Mouse (Mus musculus) hindbrain, embryonic 13.5 days (tissue): Measurements from ENCODE around the gene Tbrg1. TPM values are rescaled to one million over a fixed set of nuclear protein-coding genes. Genes with fewer than 3 reads are reported as not detected.

Experiments
- ATAC-seq: fragments of 200-750 bp; cut with Nextera tagmentation; 2 replicates; pipeline ENCODE4 v1.8.0; 2017; ENCODE audit warnings: moderate TSS enrichment; ENCODE audit not compliant: low FRiP score
- H3K27ac ChIP-seq: fragments of 300-500 bp; sonication (generic); 2 replicates; pipeline ENCODE4 v1.5.1; 2015; ENCODE audit warnings: inconsistent platforms, mild to moderate bottlenecking, moderate library complexity
- H3K27me3 ChIP-seq: fragments of 300-500 bp; sonication (generic); 2 replicates; pipeline ENCODE4 v1.6.1; 2015; ENCODE audit warnings: mild to moderate bottlenecking, inconsistent platforms
- H3K36me3 ChIP-seq: fragments of 300-500 bp; sonication (generic); 2 replicates; pipeline ENCODE4 v1.6.1; 2015; ENCODE audit warnings: mild to moderate bottlenecking, inconsistent platforms
- H3K4me1 ChIP-seq: fragments of 300-500 bp; sonication (generic); replicated peaks from 2 replicates; pipeline ENCODE4 v1.6.1; 2015; ENCODE audit warnings: inconsistent platforms
- H3K4me2 ChIP-seq: fragments of 300-500 bp; sonication (generic); 2 replicates; pipeline ENCODE4 v1.6.1; 2015; ENCODE audit warnings: inconsistent platforms, mild to moderate bottlenecking, moderate library complexity
- H3K4me3 ChIP-seq: fragments of 300-500 bp; sonication (generic); 2 replicates; pipeline ENCODE4 v1.5.1; 2015; ENCODE audit warnings: mild to moderate bottlenecking, inconsistent platforms
- H3K9ac ChIP-seq: fragments of 300-500 bp; sonication (generic); 2 replicates; pipeline ENCODE4 v1.6.1; 2015; ENCODE audit warnings: mild to moderate bottlenecking, inconsistent platforms
- H3K9me3 ChIP-seq: fragments of 300-500 bp; sonication (generic); 2 replicates; pipeline ENCODE4 v1.6.1; 2016; ENCODE audit warnings: inconsistent platforms
- WGBS: fragments of 180-500 bp; shearing (Covaris S2); methylation state at CpG from one replicate; pipeline ENCODE4 v1.1.7; 2015; 5-methylcytosine and 5-hydroxymethylcytosine counted together
- polyA plus RNA-seq: library from polyadenylated mRNA; unstranded; fragments of >200 nt; fragmentation: Nextera tagmentation; extraction: Ambion mirVana; gene quantifications from 2 replicates; pipeline ENCODE4 v1.2.1, GENCODE M21; 2015

Gene Tbrg1
- polyA plus RNA-seq = 89.2 and 95.8 TPM in 2 replicates

DNA sequence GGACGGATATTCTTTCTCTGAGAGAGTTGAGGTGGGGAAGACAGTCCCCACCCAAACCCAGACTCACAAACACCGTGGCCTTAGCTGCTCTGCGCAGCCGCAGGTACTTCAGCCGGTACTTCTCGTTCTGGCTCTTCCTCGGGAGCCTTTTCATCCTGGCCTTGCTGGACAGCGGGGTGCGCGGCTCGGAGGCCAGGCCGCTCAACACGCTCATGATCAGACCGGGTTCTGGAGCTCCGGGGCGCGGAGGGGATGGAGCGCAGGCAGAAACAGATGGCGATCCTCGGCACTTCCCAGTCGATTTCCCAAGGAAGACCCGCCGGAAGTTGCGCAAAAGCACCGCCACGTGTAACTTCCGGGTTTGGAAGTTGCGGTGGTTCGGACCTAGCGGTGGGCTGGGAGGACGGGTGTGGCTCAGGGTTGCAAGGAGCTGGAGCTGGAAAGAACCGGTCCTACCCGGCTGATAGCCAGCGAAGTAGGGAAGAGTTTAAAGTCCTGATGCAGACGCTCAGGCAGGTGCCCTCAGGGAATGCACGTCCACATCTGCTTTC, at the start of gene Tbrg1:
Tbrg1 (minus strand) TSS at position 382 of the 551 bp plus-strand sequence.
- ATAC-seq = peak; percentile 93
- no peaks in the 10 kb centered on the region for H3K9me3 ChIP-seq
- peak within 1 kb of the TSS; percentile 86 for H3K9ac ChIP-seq
- 0 out of 2 replicates have a peak, but pooled peaks cover 5% of the 10 kb centered on the region for H3K27me3 ChIP-seq
- H3K36me3 ChIP-seq = peaks cover 24% of the 10 kb centered on the region
- peak within 1 kb of the TSS; percentile 69 for H3K27ac ChIP-seq
- H3K4me1 ChIP-seq = peaks cover 12% of the 10 kb centered on the region
- peak within 1 kb of the TSS; percentile 87 for H3K4me2 ChIP-seq
- under 1% methylated on average over 36 of the region's 36 CpGs for WGBS
- peak within 1 kb of the TSS; percentile 83 for H3K4me3 ChIP-seq

DNA sequence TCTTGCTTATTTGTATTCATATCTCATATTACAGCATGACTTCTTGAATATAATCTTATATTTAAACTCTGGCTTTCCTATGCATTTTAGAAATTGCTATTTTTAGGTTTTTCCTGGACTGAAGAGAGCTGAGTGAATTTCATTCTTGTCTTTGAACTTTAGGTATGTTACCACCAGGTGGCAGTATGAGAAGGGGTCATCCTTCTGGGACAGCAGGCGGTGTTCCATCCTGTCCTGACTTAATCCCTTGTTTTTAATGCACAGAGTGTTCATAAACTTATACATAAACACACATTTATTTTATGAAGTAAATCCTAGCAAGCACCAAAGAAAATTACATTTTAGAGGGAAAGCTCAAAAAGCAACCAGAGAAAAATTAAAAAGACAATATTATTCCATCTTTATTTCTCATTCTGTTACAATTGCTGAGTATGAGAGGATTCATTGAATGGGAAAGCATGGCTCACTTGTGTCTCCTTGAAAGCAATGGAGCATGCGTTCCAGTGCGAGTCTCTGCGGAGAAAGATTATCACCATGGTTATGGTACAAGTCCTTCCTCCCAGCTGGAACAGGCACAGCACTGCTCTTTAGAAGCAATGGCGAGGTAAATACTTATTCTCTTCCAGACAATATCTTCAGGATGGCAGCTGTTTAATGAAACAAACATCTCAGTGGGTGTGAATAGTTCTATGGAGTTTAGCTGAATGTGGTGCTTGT, 33.0 kb upstream of the Tbrg1 start:
- no peak overlapping the region for H3K27ac ChIP-seq
- H3K4me2 ChIP-seq = no peak overlapping the region
- no peaks in the 10 kb centered on the region for H3K4me1 ChIP-seq
- no peak overlapping the region for H3K4me3 ChIP-seq
- ATAC-seq = no peak
- no peaks in the 10 kb centered on the region for H3K9me3 ChIP-seq
- H3K36me3 ChIP-seq = no peaks in the 10 kb centered on the region
- H3K27me3 ChIP-seq = no peaks in the 10 kb centered on the region
- no peak overlapping the region for H3K9ac ChIP-seq
- WGBS = 47% methylated on average over 5 of the region's 5 CpGs

DNA sequence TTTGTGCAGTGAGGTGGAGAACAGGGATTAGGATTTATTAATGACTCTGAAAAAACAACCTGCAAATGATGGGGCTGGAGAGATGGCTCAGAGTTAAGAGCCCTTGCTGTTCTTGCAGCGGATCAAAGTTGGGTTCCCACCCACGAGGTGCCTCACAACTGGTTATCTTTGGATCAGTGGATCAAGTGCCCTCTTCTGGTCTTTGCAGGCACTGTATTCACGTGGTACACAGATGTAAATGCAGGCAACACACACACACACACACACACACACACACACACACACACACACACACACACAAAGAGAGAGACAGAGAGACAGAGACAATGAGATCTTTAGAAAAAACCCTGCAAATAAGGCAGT, 30.8 kb upstream of the Tbrg1 start:
- Histone ChIP-seq H3K4me1 (no peaks in the 10 kb centered on the region), H3K27ac (no peak overlapping the region), H3K4me3 (no peak overlapping the region), H3K27me3 (no peaks in the 10 kb centered on the region), H3K9ac (no peak overlapping the region), H3K36me3 (no peaks in the 10 kb centered on the region), H3K9me3 (no peaks in the 10 kb centered on the region), H3K4me2 (no peak overlapping the region)
- ATAC-seq = no peak
- WGBS = 42% methylated on average over 3 of the region's 3 CpGs

DNA sequence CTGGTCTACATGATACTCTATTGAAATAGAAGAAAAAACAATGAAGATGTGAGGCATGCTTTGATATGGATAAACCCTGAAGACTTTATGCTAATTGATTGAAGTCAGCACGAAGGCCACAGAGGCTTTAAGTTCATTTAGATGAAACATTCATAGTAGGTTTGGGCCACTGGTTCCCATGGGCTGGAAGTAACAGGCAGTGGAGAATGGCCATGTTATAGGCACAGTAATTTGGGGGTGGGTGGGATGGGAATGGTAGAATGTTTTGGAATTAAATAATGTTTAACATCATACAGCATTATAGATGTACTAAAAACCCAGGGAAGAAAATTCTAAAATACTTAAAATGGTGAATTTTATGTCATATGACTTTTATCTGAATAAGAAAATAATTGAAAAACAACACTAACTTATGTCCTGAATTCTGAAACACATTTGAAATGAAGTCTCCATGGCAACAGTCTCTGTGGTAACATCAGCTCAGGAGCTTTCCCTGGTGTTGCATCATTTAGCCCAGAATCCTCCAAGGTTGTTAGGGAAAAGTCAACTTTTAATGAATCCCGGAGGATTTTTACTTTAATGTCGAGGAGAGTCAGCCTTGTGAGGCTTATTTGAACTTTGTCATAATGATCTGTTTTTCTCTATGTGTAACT, 30.3 kb upstream of the Tbrg1 start:
- Histone ChIP-seq H3K4me1 (no peaks in the 10 kb centered on the region), H3K9ac (no peak overlapping the region), H3K27ac (no peak overlapping the region), H3K4me2 (no peak overlapping the region), H3K36me3 (no peaks in the 10 kb centered on the region), H3K4me3 (no peak overlapping the region), H3K27me3 (no peaks in the 10 kb centered on the region), H3K9me3 (no peaks in the 10 kb centered on the region)
- 84% methylated on average over 3 of the region's 3 CpGs for WGBS
- ATAC-seq = no peak

DNA sequence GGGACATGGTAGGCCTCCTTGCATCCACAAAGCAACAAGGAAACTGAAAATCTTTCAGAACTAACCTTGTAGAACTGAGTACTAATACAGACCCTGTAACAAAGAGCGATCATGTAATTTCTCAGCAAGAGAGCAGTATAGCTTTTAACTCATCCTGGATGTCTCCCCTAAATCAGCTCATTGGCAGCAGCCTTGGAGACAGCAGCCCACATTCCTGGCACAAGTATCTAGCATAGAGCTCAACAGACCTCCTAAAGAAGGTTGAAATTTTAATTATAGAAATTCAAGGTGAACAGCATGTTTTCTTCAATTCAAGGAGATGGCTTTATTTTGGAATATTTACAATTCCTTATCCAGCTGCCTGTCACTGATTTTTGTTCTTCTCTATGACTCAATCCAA, 24.0 kb upstream of the Tbrg1 start:
- no peak overlapping the region for H3K4me2 ChIP-seq
- H3K4me1 ChIP-seq = no peaks in the 10 kb centered on the region
- H3K27ac ChIP-seq = no peak overlapping the region
- H3K36me3 ChIP-seq = no peaks in the 10 kb centered on the region
- H3K9me3 ChIP-seq = no peaks in the 10 kb centered on the region
- no peak overlapping the region for H3K9ac ChIP-seq
- H3K4me3 ChIP-seq = no peak overlapping the region
- H3K27me3 ChIP-seq = no peaks in the 10 kb centered on the region
- no peak for ATAC-seq
- WGBS = 93% methylated on average over 1 of the region's 1 CpGs

DNA sequence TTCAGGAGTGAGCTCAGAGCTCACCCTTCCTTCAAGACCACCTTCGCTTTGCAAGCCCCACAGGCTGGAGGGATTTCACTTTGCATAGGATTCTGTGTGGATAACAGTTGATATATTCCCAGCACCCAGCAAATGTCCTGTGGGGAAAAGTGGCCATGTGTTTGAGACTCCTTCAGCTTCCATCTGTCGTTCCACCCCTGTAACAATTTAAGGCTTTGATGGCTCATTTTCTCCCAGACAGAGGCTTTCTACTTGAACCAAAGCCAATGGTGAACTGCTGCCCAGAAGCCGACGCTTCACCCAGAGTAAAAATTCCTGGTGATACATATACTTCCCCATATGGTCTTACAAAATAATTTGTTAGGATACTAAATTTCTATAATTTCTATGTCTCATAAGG, 18.2 kb upstream of the Tbrg1 start:
- 83% methylated on average over 4 of the region's 4 CpGs for WGBS
- Histone ChIP-seq H3K9ac (no peak overlapping the region), H3K27me3 (no peaks in the 10 kb centered on the region), H3K4me2 (no peak overlapping the region), H3K4me1 (no peaks in the 10 kb centered on the region), H3K27ac (no peak overlapping the region), H3K4me3 (no peak overlapping the region), H3K36me3 (no peaks in the 10 kb centered on the region), H3K9me3 (no peaks in the 10 kb centered on the region)
- ATAC-seq = no peak

DNA sequence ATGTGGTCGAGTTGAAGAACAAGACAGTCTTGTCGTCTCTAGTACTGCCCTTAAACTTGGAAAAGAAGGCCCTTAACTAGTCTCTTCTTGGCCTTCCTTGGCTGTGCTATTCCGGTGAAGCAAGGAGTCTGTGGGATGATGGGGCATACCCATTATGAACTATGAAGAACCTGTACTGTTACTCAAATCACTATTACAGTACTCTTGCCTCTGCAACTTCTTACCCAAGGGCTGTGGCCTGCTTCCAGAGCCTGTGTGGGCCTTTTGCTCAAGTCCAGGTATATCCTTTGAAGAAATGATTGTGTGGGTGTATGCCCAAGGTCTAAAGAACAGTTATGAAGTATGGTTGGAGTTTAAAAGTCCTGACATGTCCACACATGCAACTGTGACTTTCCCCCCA, 13.1 kb upstream of the Tbrg1 start:
- 90% methylated on average over 3 of the region's 3 CpGs for WGBS
- H3K4me2 ChIP-seq = no peak overlapping the region
- no peaks in the 10 kb centered on the region for H3K36me3 ChIP-seq
- H3K4me3 ChIP-seq = no peak overlapping the region
- no peak for ATAC-seq
- no peak overlapping the region for H3K27ac ChIP-seq
- no peaks in the 10 kb centered on the region for H3K4me1 ChIP-seq
- H3K27me3 ChIP-seq = 0 out of 2 replicates have a peak, but pooled peaks cover 2% of the 10 kb centered on the region
- no peak overlapping the region for H3K9ac ChIP-seq
- H3K9me3 ChIP-seq = no peaks in the 10 kb centered on the region

DNA sequence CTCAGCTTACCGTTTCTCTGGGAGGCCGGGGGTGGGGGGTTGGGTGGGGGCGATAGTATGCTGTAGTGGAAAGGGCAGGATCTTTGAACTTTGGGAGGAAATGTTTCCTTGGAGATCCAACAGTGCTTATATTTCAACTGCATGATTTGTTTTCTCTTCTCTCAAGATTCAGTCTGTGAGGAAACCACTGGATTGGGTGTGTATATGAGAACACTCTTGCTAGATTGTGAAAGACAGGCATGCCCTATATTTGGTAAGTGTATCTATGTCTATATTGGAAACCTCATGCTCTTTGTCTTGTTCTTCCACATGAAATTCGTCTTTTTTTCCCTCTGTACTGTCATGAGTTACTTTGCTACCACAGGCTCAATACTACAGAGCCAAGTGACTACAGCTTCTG, 12.6 kb upstream of the Tbrg1 start:
- Histone ChIP-seq H3K36me3 (no peaks in the 10 kb centered on the region), H3K4me2 (no peak overlapping the region), H3K27ac (no peak overlapping the region), H3K4me3 (no peak overlapping the region), H3K9ac (no peak overlapping the region), H3K27me3 (0 out of 2 replicates have a peak, but pooled peaks cover 2% of the 10 kb centered on the region), H3K4me1 (no peaks in the 10 kb centered on the region), H3K9me3 (no peaks in the 10 kb centered on the region)
- 77% methylated on average over 4 of the region's 4 CpGs for WGBS
- ATAC-seq = no peak

DNA sequence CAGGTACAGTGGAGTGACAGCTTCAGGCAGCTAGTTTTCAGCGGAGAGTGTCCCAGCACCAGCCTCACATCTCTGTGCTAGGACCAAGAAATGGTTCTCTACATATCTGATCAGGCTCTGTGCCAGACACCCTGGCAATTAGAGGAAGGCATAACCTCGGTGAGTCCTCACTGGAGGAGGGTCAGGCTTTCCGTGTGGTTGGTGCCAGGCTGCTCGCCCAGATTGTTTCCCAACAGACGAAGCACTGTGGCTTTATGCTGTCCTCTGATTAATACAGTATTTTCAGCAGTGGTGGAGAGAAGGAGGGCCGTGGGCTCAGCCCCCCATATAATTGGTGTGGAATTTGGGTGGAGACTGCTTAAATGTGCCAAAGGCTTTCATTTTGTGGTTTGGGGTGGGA, 12.0 kb upstream of the Tbrg1 start, which contains the start of gene Panx3:
Panx3 (minus strand) TSS at position 121 of the 400 bp plus-strand sequence.
- H3K4me2 ChIP-seq = no peak within 1 kb of the TSS
- H3K4me3 ChIP-seq = no peak within 1 kb of the TSS
- ATAC-seq = no peak
- no peak within 1 kb of the TSS for H3K9ac ChIP-seq
- H3K9me3 ChIP-seq = no peaks in the 10 kb centered on the region
- 75% methylated on average over 6 of the region's 6 CpGs for whole genome bisulfite sequencing
- no peaks in the 10 kb centered on the region for H3K4me1 ChIP-seq
- no peak within 1 kb of the TSS for H3K27ac ChIP-seq
- H3K36me3 ChIP-seq = no peaks in the 10 kb centered on the region
- 0 out of 2 replicates have a peak, but pooled peaks cover 2% of the 10 kb centered on the region for H3K27me3 ChIP-seq

DNA sequence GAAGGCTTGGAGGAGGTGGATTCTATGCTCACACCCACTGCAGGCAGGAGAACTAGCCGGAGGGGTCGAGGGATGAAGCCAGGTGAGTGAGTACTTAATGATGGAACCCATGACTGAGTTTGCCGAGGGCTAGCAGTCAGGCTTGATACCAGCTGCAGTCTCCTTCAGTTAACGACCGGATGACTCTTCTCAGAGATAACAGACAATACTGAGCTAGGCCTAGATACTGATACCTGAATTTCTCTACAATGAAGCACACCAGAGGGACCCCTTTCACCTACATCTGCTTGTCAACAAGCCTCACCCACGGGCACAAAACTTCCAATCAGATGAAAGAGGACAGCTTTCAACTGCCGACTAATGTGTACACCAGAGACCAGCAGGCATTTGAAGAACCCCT, 8.9 kb upstream of the Tbrg1 start:
- 82% methylated on average over 7 of the region's 7 CpGs for WGBS

DNA sequence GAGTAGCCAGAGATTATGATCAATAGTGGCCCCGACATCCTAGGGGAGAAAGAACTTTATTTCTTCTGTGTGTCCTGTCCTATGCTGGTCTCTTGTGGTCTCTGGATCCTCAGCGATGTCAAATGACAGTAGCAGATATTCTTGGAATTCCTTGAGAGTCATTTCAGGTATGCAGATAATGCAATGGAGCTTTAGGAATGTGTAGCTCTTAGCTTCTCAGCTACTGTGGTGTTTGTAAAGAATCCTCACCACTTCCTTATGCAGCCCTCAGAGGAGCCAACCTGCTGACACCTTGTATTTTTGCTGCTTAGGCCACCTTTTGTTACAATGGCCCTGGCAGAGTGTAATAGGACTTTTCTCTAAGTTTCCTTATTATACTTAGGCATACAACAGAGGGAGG, 7.5 kb upstream of the Tbrg1 start:
- 90% methylated on average over 2 of the region's 2 CpGs for WGBS
- ATAC-seq = no peak
- Histone ChIP-seq H3K9me3 (no peaks in the 10 kb centered on the region), H3K27me3 (0 out of 2 replicates have a peak, but pooled peaks cover 7% of the 10 kb centered on the region), H3K9ac (no peak overlapping the region), H3K36me3 (no peaks in the 10 kb centered on the region), H3K4me2 (no peak overlapping the region), H3K4me1 (no peaks in the 10 kb centered on the region), H3K27ac (no peak overlapping the region), H3K4me3 (no peak overlapping the region)

More for the DNA sequence above, 8.9 kb upstream of the Tbrg1 start:
- Histone ChIP-seq H3K4me1 (no peaks in the 10 kb centered on the region), H3K4me3 (no peak overlapping the region), H3K9me3 (no peaks in the 10 kb centered on the region), H3K4me2 (no peak overlapping the region), H3K27me3 (0 out of 2 replicates have a peak, but pooled peaks cover 7% of the 10 kb centered on the region), H3K36me3 (no peaks in the 10 kb centered on the region), H3K27ac (no peak overlapping the region), H3K9ac (no peak overlapping the region)
- no peak for ATAC-seq

DNA sequence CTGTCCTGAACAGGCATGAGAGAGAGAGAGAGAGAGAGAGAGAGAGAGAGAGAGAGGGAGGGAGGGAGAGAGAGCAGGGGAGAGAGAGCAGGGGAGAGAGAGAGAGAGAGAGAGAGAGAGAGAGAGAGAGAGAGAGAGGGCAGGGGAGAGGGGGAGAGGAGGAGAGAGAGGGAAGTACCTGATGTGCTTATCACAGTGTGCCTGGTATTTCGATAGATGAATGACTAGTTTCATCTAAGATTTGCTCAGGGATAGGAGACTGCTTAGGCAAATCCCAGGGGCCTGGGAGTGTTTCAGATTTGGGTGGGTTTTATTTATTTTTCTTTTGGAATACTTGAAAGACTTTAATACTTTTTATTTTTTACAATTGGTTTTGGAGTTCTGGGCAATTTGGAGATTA, 6.1 kb upstream of the Tbrg1 start:
- no peak overlapping the region for H3K9ac ChIP-seq
- no peaks in the 10 kb centered on the region for H3K9me3 ChIP-seq
- no peak for ATAC-seq
- H3K4me2 ChIP-seq = no peak overlapping the region
- 0 out of 2 replicates have a peak, but pooled peaks cover 5% of the 10 kb centered on the region for H3K27me3 ChIP-seq
- no peak overlapping the region for H3K27ac ChIP-seq
- no peak overlapping the region for H3K4me3 ChIP-seq
- 91% methylated on average over 1 of the region's 1 CpGs for WGBS
- no peaks in the 10 kb centered on the region for H3K4me1 ChIP-seq
- H3K36me3 ChIP-seq = no peaks in the 10 kb centered on the region
